Comparison of ENCODE assay signal across 20 mouse cellular contexts in the genomic region with DNA sequence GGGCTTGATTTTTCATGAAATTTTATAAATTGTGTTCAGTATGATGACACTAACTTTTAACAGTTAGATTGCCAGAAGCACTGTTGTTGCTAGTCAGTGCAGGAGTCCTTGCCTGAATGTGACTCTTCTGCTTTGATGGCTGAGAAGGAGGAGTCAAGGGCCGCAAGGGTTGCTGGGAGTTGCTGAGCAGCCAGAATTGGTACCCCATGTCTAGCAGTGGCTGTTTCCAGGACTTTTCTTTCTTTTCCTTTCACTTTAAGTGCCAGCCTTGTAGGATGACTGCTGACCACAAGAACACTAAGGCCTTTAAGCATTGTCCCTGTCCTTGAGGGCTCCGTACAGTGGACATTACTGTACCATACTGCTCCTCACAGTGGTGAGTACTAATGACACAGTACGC. TPM values are rescaled to one million over a fixed set of nuclear protein-coding genes. Genes with fewer than 3 reads are reported as not detected.
DNase-seq lines count a peak whose midpoint lies in the region; ATAC-seq lines count a peak whose summit lies in the region.
"Had no signal": no experiment of that assay in that cellular context is flagged by ENCODE, and none has a peak within 500 bp of the region (broad histone marks: within the 10 kb centered on the region; RNA-seq: fewer than 3 reads in every experiment).

No protein-coding gene starts in this region.

- H3K27me3 ChIP-seq in heart, embryonic 16.5 days (ENCODE audit: control insufficient read depth, insufficient read depth, low read length), result no peaks in the 10 kb centered on the region
- H3K27me3 ChIP-seq: embryonic facial prominence, embryonic 13.5 days; midbrain, embryonic 12.5 days; stomach, embryonic 15.5 days had no signal

- no peaks in the 10 kb centered on the region for H3K9me3 ChIP-seq in heart, embryonic 16.5 days (replicated peaks; ENCODE audit: control insufficient read depth, low read length)
- H3K9me3 ChIP-seq: embryonic facial prominence, embryonic 13.5 days; midbrain, embryonic 12.5 days; stomach, embryonic 15.5 days had no signal

- H3K36me3 ChIP-seq in heart, embryonic 16.5 days (ENCODE audit: control insufficient read depth, insufficient read depth), result peaks cover 3% of the 10 kb centered on the region; the same call in 1 of the 2 replicates
- H3K36me3 ChIP-seq: midbrain, embryonic 12.5 days had no signal

- H3K4me2 ChIP-seq in heart, embryonic 16.5 days (ENCODE audit: low read depth, low read length), result no peak overlapping the region
- H3K4me2 ChIP-seq: embryonic facial prominence, embryonic 13.5 days; midbrain, embryonic 12.5 days; stomach, embryonic 15.5 days had no signal

- H3K27ac ChIP-seq in heart, embryonic 16.5 days (ENCODE audit: low read length), result 0 out of 2 replicates have a peak overlapping the region, but pooled peaks have one; percentile 47
- H3K27ac ChIP-seq: embryonic facial prominence, embryonic 13.5 days; liver, embryonic 14.5 days; midbrain, embryonic 12.5 days; stomach, embryonic 15.5 days had no signal

- intact Hi-C loops in heart, postnatal 14 days (cut with DNase I), result loop anchor here (10.0 kb wide), 1 partner anchor 97 kb away; no protein-coding TSS in a partner anchor

- no peak overlapping the region for H3K9ac ChIP-seq in heart, embryonic 16.5 days (ENCODE audit: low read length)
- H3K9ac ChIP-seq: embryonic facial prominence, embryonic 13.5 days; liver, embryonic 14.5 days; midbrain, embryonic 12.5 days; stomach, embryonic 15.5 days had no signal

- H3K4me3 ChIP-seq in heart, embryonic 16.5 days (ENCODE audit: low read length), result no peak overlapping the region
- H3K4me3 ChIP-seq: embryonic facial prominence, embryonic 13.5 days; midbrain, embryonic 12.5 days; myocyte; stomach, embryonic 15.5 days had no signal

- no peak for ATAC-seq in CD4-positive, CD25-positive, alpha-beta regulatory T cell, adult 4 months
- ATAC-seq in heart, embryonic 16.5 days (replicated peaks; ENCODE audit: extremely low read depth, insufficient read depth, low FRiP score), result 0 out of 2 replicates have a peak, but pooled peaks have one; percentile 29
- ATAC-seq: intestine, embryonic 16.5 days had no signal

- DNase-seq in CD4-positive, CD25-positive, alpha-beta regulatory T cell, adult 2 months (ENCODE audit: low read depth, low spot score), result peak; percentile 49
- DNase-seq in heart, postnatal 14 days, result no peak
- peak; percentile 34 for DNase-seq in 416B (ENCODE audit: low read depth)
- DNase-seq in adrenal gland, postnatal 25 days, result peak; percentile 30
- DNase-seq in cerebellum, adult 11 months, result no peak
- DNase-seq in ovary, postnatal 14 days (ENCODE audit: low spot score), result no peak
- DNase-seq: cerebellum, adult 8-10 months; kidney, postnatal 10 days; spleen, adult 18-20 months had no signal

- H3K4me1 ChIP-seq in heart, embryonic 16.5 days (ENCODE audit: control insufficient read depth, insufficient read depth, low read length), result peaks cover 33% of the 10 kb centered on the region

- 89% methylated on average over 3 of the region's 3 CpGs for WGBS in heart, embryonic 16.5 days

RNA-seq across cellular contexts. Expression of gene Zbtb1, which starts 7.7 kb away (rescaled TPM):
- polyA plus RNA-seq in CD4-positive, CD25-positive, alpha-beta regulatory T cell, adult 4 months (2017; shearing (Covaris generic)), result 10 to 100 TPM; 21.2 to 22.4 TPM
- 6.1 and 7.5 TPM in 2 replicates for polyA plus RNA-seq in heart, embryonic 16.5 days (2015; fragmentation: Nextera tagmentation; extraction: Ambion mirVana)
- total RNA-seq in heart, postnatal 14 days (2021), result 1 to 10 TPM; 5.0 to 5.2 TPM
- 8.1 and 8.2 TPM in 2 replicates for total RNA-seq in adrenal gland, postnatal 25 days (2021)

RNA-seq across cellular contexts. Expression of gene Zbtb25, which starts 8.3 kb away (rescaled TPM):
- 10 to 100 TPM; 12.7 to 13.8 TPM for polyA plus RNA-seq in CD4-positive, CD25-positive, alpha-beta regulatory T cell, adult 4 months (2017; shearing (Covaris generic))
- 12.3 and 13.3 TPM in 2 replicates for polyA plus RNA-seq in heart, embryonic 16.5 days (2015; fragmentation: Nextera tagmentation; extraction: Ambion mirVana)
- total RNA-seq in heart, postnatal 14 days (2021), result 1 to 10 TPM; 7.5 to 8.3 TPM
- total RNA-seq in adrenal gland, postnatal 25 days (2021), result 8.7 and 12.9 TPM in 2 replicates

RNA-seq across cellular contexts. Expression of gene Hspa2, which starts 26.2 kb away (rescaled TPM):
- polyA plus RNA-seq in CD4-positive, CD25-positive, alpha-beta regulatory T cell, adult 4 months (2017; shearing (Covaris generic)), result 1 to 10 TPM; 3.8 to 6.2 TPM
- polyA plus RNA-seq in heart, embryonic 16.5 days (2015; fragmentation: Nextera tagmentation; extraction: Ambion mirVana), result 15.8 and 16.0 TPM in 2 replicates
- total RNA-seq in heart, postnatal 14 days (2021), result 10 to 100 TPM in 1 of 2 experiments, 1 to 10 TPM in 1; 9.7 to 10.7 TPM
- 25.6 and 26.3 TPM in 2 replicates for total RNA-seq in adrenal gland, postnatal 25 days (2021)

RNA-seq across cellular contexts. Expression of gene Ppp1r36, which starts 39.6 kb away (rescaled TPM):
- not detected for polyA plus RNA-seq in CD4-positive, CD25-positive, alpha-beta regulatory T cell, adult 4 months (2017; shearing (Covaris generic))
- 2.1 and 2.6 TPM in 2 replicates for polyA plus RNA-seq in heart, embryonic 16.5 days (2015; fragmentation: Nextera tagmentation; extraction: Ambion mirVana)
- total RNA-seq in heart, postnatal 14 days (2021), result under 1 TPM; 0.24 to 0.78 TPM
- total RNA-seq in adrenal gland, postnatal 25 days (2021), result 0.52 TPM in 1 of 2 replicates, not detected in the other
- total RNA-seq: granulocyte monocyte progenitor cell, adult 5-6 weeks; MEL; neutrophil, adult 5-6 weeks had no signal
- polyA plus RNA-seq: myocyte had no signal

RNA-seq across cellular contexts. Expression of gene Akap5, which starts 53.0 kb away (rescaled TPM):
- polyA plus RNA-seq in CD4-positive, CD25-positive, alpha-beta regulatory T cell, adult 4 months (2017; shearing (Covaris generic)), result 1 to 10 TPM; 3.3 to 3.8 TPM
- 2.5 and 5.2 TPM in 2 replicates for polyA plus RNA-seq in heart, embryonic 16.5 days (2015; fragmentation: Nextera tagmentation; extraction: Ambion mirVana)
- total RNA-seq in heart, postnatal 14 days (2021), result 1 to 10 TPM; 2.2 to 3.5 TPM
- total RNA-seq in adrenal gland, postnatal 25 days (2021), result 0.81 and 1.1 TPM in 2 replicates

Comparison
In these comparisons a context has a peak if more than half of its experiments do, and no peak if none do; other contexts are left out.
1. DNase-seq: peak in CD4-positive, CD25-positive, alpha-beta regulatory T cell, adult 2 months (single experiment), 416B (single experiment) and adrenal gland, postnatal 25 days (single experiment); none in heart, postnatal 14 days (0 of 2), cerebellum, adult 11 months (single experiment) and ovary, postnatal 14 days (single experiment).